Mouse (Mus musculus): ENCODE data around the gene Dop1a. TPM values are rescaled to one million over a fixed set of nuclear protein-coding genes. Genes with fewer than 3 reads are reported as not detected.

Dop1a gene
- 10 to 100 TPM; 51.3 to 58.1 TPM for total RNA-seq (2021)
- long read RNA-seq, experiment 1, partial matches to known transcripts: 2 of 3 reads
- long read RNA-seq, experiment 1, other reads (novel, unspliced or antisense): 0 of 3 reads
- long read RNA-seq, experiment 2, partial matches to known transcripts: 4 of 4 reads
- long read RNA-seq, experiment 2, other reads (novel, unspliced or antisense): 0 of 4 reads

DNA sequence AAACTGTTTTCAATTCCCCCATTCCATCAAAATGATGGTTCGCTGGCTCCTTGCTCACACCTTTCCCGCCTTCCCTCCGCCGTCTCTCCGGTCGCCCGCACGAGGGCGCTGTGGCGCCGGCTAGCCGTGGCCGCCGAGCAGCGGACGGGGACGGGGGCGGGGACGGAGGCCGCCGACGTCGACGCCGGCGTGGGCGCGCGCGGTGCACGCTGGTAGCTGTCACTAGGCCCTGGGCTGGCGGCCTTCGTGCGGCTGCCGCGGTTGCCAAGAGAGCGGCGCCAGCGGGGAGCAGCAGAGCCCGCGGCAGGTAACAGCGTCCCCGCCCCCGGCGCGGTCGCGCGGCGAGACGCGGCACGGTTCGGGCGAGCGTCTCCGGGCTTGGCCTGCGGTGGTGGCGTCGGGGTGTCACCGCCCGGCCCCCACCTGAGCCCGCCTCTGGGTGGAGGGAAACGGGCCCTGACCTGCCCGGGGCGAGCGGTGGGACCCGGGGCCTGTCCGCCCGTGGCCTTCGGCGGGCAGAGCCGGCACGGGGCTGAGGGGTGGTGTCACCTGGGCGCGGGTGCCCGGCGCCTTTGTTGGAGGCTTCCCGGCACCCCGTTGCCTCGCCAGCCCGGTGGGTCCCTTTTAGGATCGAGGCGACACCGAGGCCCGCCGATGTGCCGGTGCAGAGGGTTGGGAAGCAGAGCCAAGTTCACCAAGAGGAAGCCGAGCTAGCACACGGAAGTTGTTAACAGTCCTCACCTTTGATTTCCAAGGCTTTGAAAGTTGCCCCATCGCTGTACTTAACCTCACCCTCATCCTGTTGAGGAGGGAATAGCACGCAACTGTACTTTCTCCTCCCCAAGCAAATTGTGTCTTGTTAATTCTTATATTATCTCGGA, at the start of gene Dop1a:
Gene Dop1a, plus strand, starts transcription at position 165 of the 881 bp plus-strand sequence.
- DNase-seq (ENCODE audit: low spot score in 2 of 2): peak; percentile 90 to 92
- intact Hi-C loops (cut with DNase I): loop anchor here (2.0 kb wide), 1 partner anchor 106 kb away; no protein-coding TSS in a partner anchor

DNA sequence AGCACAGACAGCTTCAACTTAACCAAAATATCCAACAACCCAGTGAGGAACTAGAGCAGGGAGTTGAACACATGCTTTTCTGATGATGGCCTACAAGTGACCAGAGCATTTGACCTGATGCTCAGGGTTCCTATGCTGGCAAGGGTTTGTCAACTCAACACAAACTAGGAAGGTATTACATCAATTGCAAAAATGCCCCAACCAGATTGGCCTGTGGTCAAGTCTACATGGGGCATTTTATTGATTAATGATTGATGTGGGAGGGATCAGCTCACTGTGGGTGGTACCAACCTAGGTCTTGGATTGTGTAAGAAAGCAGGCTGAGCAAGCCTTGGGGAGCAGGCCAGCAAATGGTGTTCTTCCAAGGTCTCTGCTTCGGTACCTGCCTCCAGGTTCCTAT, 49.0 kb upstream of the Dop1a start:
- intact Hi-C loops (cut with DNase I): no loop called here

DNA sequence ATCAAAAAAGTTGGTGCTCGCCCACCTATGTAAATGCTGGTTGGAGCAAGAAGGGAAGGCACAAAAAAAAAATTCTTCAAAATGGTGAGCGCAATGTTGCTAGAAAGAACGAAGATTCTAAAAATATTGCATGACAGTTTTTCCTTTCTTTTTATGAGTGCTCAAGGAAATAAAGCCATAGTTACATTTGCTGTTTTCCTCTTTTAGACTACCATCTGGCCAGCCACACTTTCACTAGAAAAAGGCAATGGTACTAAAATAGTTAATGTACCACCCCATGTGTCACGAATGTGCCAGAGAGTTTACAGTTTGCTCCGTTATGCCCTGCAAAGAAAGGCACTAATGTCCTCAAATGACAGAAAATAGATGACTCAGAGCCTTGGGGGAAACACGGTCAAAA, 47.6 kb upstream of the Dop1a start:
- intact Hi-C loops (cut with DNase I): no loop called here
- peak; percentile 48 to 51 for DNase-seq (ENCODE audit: low spot score in 2 of 2)

More for the DNA sequence above, 49.0 kb upstream of the Dop1a start:
- no peak for DNase-seq (ENCODE audit: low spot score in 2 of 2)

- intact Hi-C loops (cut with DNase I): no loop called here
- no peak for DNase-seq (ENCODE audit: low spot score in 2 of 2)
Observed at GRCm38 (mm10) chr9:86423331-86423730, 43.6 kb upstream of the Dop1a start.

- intact Hi-C loops (cut with DNase I): no loop called here
- no peak for DNase-seq (ENCODE audit: low spot score in 2 of 2)
Observed at GRCm38 (mm10) chr9:86435510-86435909, 31.4 kb upstream of the Dop1a start.

GRCm38 (mm10) chr9:86436608-86437007, 30.3 kb upstream of the Dop1a start:
- no peak for DNase-seq (ENCODE audit: low spot score in 2 of 2)
- intact Hi-C loops (cut with DNase I): no loop called here

GRCm38 (mm10) chr9:86438337-86439009, 28.5 kb upstream of the Dop1a start:
- intact Hi-C loops (cut with DNase I): no loop called here
- DNase-seq (ENCODE audit: low spot score in 2 of 2): no peak

DNA sequence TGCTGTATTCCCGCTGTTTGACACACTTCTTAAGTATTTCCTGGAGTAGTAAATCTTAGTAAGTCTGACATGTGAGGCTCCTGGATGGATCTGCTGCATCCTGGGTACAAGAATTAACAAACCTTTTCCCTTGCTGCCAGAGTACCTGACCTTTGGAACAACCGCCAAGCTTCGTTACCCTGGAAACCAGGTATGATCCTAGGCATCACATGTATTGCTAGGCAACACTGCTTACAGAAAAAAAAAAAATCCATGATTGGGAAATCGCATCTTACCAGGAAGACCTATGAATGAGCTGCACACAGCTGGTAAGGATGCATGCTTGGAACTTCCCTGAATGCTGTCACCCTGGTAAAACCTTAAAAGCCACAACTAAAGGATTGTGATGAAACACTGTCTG, 24.7 kb upstream of the Dop1a start:
- intact Hi-C loops (cut with DNase I): loop anchor here (10.0 kb wide), 1 partner anchor 217 kb away; no protein-coding TSS in a partner anchor
- no peak for DNase-seq (ENCODE audit: low spot score in 2 of 2)

DNA sequence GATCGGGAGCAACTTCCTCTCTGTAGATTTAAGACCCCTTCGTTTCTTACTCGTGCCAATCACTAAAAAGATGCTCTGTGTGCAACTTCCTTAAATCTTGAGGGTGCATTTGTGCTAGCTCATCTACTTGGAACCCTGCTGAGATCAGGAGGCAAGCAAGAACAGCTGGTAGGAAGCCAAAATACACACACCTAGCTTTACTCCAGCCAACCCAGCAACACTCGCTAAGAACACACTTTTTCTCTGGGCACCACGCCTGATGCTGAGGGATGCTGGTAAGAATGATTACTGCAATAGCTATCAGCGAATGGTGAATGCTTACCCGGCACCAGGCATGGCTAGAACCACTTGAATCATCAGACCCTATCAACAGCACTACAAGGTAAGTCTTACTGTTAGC, 20.1 kb upstream of the Dop1a start:
- intact Hi-C loops (cut with DNase I): loop anchor here (10.0 kb wide), 1 partner anchor 222 kb away; no protein-coding TSS in a partner anchor
- DNase-seq (ENCODE audit: low spot score in 2 of 2): no peak

DNA sequence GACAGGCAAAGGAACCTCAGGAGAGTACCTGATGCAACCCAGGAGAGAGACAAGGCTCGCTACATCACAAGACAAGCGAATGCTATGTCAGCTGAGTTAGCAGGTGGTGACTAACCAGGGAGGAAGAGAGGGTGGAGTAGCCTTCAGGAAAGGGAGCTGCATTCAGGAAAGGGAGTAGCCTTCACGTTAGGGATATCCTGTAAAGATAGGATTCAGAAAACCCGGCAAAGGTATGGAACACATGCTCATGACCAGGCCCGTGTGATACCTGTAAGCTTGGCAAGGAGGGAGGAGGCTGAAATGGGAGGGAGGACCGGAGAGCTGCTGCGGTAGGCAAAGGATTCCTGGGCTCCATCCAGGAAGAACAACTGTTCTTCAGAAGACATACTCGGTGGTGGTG, 19.5 kb upstream of the Dop1a start:
- intact Hi-C loops (cut with DNase I): loop anchor here (10.0 kb wide), 1 partner anchor 223 kb away; no protein-coding TSS in a partner anchor
- DNase-seq (ENCODE audit: low spot score in 2 of 2): no peak

- DNase-seq (ENCODE audit: low spot score in 2 of 2): peak; percentile 72 to 90
- intact Hi-C loops (cut with DNase I): loop anchor here (2.0 to 10.0 kb wide), 2 partner anchors 225 to 607 kb away; partner anchors contain the start of gene Tpbg
Observed at GRCm38 (mm10) chr9:86449581-86449980, 17.4 kb upstream of the Dop1a start.

GRCm38 (mm10) chr9:86451094-86451493, 15.9 kb upstream of the Dop1a start:
- intact Hi-C loops (cut with DNase I): loop anchor here (1.0 kb wide), 1 partner anchor 672 kb away; no protein-coding TSS in a partner anchor
- peak in 1 of 2 experiments; percentile 26 for DNase-seq (ENCODE audit: low spot score in 2 of 2)

GRCm38 (mm10) chr9:86451617-86452016, 15.3 kb upstream of the Dop1a start:
- intact Hi-C loops (cut with DNase I): loop anchor here (1.0 kb wide), 1 partner anchor 672 kb away; no protein-coding TSS in a partner anchor
- DNase-seq (ENCODE audit: low spot score in 2 of 2): peak; percentile 63 to 76

DNA sequence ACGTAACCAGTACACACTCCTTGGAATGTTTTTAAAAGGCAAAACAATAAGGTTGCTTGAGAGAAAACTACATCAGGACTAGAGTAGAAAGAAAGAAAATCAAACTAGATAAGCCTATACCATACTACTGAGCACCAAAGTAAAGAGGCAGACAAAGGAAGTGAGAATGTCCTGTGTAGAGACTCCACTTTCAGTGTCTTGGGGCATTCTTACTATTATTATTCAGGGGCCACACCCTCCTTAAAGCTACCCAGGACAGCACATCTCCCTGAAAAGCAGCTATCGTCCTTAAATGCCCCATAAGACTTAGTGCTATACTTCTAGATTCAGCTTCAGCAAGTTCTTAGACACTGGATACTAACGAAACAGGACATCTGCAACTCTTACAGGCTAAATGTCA, 13.3 kb upstream of the Dop1a start:
- intact Hi-C loops (cut with DNase I): no loop called here
- DNase-seq (ENCODE audit: low spot score in 2 of 2): no peak

- DNase-seq (ENCODE audit: low spot score in 2 of 2): peak; percentile 86 to 88
- intact Hi-C loops (cut with DNase I): no loop called here
Observed at GRCm38 (mm10) chr9:86464151-86465105, 2.5 kb upstream of the Dop1a start, which contains the start of gene Ube2cbp. Gene Ube2cbp (minus strand): TSS chr9:86464950.

DNA sequence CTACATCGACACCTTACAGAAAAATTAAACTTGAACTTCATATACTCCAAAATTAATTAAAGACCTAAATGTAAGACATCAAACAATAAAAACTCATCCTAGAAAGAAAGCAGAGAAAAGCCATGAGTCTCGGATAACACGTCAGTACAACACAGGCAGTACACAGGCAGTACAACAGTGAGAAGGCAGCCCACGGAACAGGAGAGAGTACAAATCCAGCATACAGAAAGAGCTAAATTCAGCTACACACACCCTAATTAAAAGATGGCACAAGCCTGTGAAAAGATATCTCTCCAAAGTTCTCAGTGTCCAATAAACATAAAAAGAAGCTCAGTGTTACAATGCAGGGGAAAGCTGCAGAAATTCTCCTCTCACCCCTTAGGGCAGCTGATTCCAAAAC, 9.0 kb downstream of the Dop1a start:
- intact Hi-C loops (cut with DNase I): no loop called here
- peak in 1 of 2 experiments; percentile 24 for DNase-seq (ENCODE audit: low spot score in 2 of 2)

DNA sequence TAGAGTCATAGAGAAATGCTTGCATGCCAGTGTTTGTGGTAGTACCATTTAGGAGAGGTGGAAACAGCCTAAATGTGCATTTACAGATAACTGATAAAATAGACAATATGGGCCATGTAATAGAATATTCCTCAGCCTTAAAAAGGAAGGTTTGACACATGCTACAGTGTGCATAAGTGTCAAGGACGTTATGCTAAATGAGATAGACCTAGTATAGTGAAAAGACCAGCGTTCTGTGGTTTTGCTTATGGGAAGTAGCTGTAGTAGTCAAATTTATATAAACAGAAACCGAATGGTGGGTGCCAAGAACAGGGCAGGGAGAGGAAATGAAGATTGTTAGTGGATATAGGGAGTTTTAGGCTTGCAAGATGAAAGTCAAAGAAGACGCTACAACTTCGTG, 9.8 kb downstream of the Dop1a start:
- DNase-seq (ENCODE audit: low spot score in 2 of 2): no peak
- intact Hi-C loops (cut with DNase I): no loop called here

DNA sequence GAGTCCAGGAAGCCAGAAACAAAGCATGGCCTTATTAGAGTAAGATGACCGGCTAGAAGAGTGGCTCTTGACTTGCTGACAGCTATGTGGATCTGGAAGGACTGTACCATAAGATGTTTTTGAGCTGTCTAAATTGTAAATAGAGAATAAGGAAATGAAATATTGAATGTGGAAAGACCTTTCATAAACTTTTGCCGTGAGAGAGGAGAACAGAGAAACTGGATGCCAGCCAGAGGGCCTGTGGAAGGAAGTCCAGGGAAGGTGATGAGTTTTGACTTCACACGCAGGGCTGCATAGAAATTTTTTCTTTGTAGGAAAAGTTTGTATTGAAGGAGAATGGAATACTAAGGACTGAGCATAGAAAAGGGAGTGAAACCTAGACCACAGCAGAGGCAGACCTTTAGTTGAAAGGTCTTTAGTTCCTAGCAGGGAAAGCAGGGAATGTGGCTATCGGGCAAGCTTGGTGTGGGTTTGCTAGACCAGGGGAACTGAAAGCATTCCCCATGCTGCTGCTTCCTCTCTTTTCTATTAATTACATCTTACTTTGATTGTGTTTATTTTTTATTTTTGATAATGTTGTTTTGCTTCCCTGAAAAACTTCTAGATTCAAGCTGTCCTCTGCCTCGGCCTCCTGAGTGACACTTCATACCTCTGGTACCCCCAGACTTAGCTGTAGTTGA, 11.6 kb downstream of the Dop1a start:
- intact Hi-C loops (cut with DNase I): no loop called here
- no peak for DNase-seq (ENCODE audit: low spot score in 2 of 2)

Measured in left cerebral cortex, postnatal 14 days (tissue).